Mouse (Mus musculus): Measurements from ENCODE around the gene Zbtb17.

DNA sequence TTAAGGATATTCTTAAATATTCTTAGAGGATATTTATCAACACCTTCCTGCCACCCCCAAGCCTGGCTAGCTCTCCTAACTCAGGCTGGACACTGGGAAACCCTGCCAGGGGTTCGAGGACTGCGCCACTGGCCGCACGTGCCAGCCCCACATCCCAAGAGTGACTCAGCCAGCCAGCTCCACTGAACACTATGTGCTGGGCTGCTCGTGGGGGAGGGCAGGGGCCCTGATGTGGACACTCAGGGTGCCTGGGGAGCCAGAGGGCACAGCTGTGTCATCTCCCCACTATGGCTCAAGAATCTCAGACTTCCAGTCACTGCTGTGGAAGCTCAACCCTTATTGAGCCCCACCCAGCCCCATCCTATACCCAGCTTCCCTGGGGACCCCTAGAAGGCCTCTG is 21.2 kb upstream of the Zbtb17 start:
- TF ChIP-seq MYOD1 (IDR thresholded peaks at IDR 0.05; ENCODE audit: control insufficient read depth in 1 of 3, insufficient read length in 2 of 3, low read depth in 2 of 3) (peak in 1 of 3 experiments; percentile 75), POLR2AphosphoS2 (IDR thresholded peaks at IDR 0.05; ENCODE audit: insufficient read length, low read depth) (no peak), USF1 (IDR thresholded peaks at IDR 0.05; ENCODE audit: low read depth) (no peak)
